Mouse (Mus musculus) liver, embryonic 16.5 days (tissue): ENCODE data around the gene Aqp6. TPM values are rescaled to one million over a fixed set of nuclear protein-coding genes. Genes with fewer than 3 reads are reported as not detected.

Experiments
- ATAC-seq: fragments of 200-750 bp; cut with Nextera tagmentation; 2 replicates; pipeline ENCODE4 v1.8.0; 2017; ENCODE audit warnings: low read depth, mild to moderate bottlenecking, moderate number of reproducible peaks, moderate library complexity
- H3K27ac ChIP-seq: fragments of 300-500 bp; sonication (generic); 2 replicates; pipeline ENCODE4 v1.5.1; 2014; ENCODE audit warnings: mild to moderate bottlenecking, low read length
- H3K27me3 ChIP-seq: fragments of 300-500 bp; sonication (generic); 2 replicates; pipeline ENCODE4 v1.6.1; 2014; ENCODE audit warnings: low read depth, low read length, mixed read lengths; ENCODE audit not compliant: control insufficient read depth, insufficient read depth
- H3K36me3 ChIP-seq: fragments of 300-500 bp; sonication (generic); 2 replicates; pipeline ENCODE4 v1.6.1; 2014; ENCODE audit warnings: mild to moderate bottlenecking; ENCODE audit not compliant: control insufficient read depth, insufficient read depth
- H3K4me1 ChIP-seq: fragments of 300-500 bp; sonication (generic); 2 replicates; pipeline ENCODE4 v1.6.1; 2014; ENCODE audit warnings: low read depth, low read length, mixed read lengths; ENCODE audit not compliant: control insufficient read depth
- H3K4me2 ChIP-seq: fragments of 300-500 bp; sonication (generic); 2 replicates; pipeline ENCODE4 v1.6.1; 2014; ENCODE audit warnings: low read depth, low read length, mixed read lengths
- H3K4me3 ChIP-seq: fragments of 300-500 bp; sonication (generic); 2 replicates; pipeline ENCODE4 v1.5.1; 2014; ENCODE audit warnings: low read depth, mild to moderate bottlenecking, low read length
- H3K9ac ChIP-seq: fragments of 300-500 bp; sonication (generic); 2 replicates; pipeline ENCODE4 v1.6.1; 2014; ENCODE audit warnings: low read depth, low read length
- H3K9me3 ChIP-seq: fragments of 300-500 bp; sonication (generic); replicated peaks from 2 replicates; pipeline ENCODE4 v1.6.1; 2016; ENCODE audit warnings: low read length; ENCODE audit not compliant: control insufficient read depth
- WGBS: fragments of 180-500 bp; shearing (Covaris S2); extraction: QIAGEN DNeasy Blood & Tissue Kit; methylation state at CpG from one replicate; pipeline ENCODE4 v1.1.7; 2014; ENCODE audit not compliant: insufficient replicate concordance; 5-methylcytosine and 5-hydroxymethylcytosine counted together
- polyA plus RNA-seq: library from polyadenylated mRNA; unstranded; fragments of >200 nt; fragmentation: Nextera tagmentation; extraction: Ambion mirVana; gene quantifications from 2 replicates; pipeline ENCODE4 v1.2.1, GENCODE M21; 2015

The Aqp6 gene
- polyA plus RNA-seq, 1 experiment from 2014 or later: not detected

DNA sequence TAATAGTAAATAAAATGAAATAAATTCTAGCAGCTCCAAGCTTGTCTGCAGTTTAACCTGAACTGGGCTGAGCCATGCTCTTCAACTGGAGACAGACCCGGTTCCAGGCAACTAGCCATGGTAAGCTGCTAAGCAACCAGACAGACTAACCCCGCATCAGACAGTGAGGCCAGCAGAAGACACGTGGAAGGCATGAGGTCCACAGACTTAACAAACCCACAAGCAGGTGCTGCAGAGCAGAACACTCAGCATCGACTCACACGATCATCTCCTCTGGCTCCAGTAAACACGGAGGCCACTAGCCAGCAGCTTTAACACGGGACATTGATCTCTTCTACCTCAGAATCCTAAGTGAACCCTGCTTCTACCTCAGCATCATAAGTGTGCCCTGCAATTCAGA lies 43.6 kb downstream of the Aqp6 start:
- no peak overlapping the region for H3K4me2 ChIP-seq
- peaks cover 22% of the 10 kb centered on the region for H3K4me1 ChIP-seq
- H3K27ac ChIP-seq: no peak overlapping the region
- 71% methylated on average over 7 of the region's 7 CpGs for WGBS
- no peaks in the 10 kb centered on the region for H3K9me3 ChIP-seq
- H3K27me3 ChIP-seq: no peaks in the 10 kb centered on the region
- ATAC-seq: no peak
- H3K9ac ChIP-seq: no peak overlapping the region
- no peak overlapping the region for H3K4me3 ChIP-seq
- peaks cover 17% of the 10 kb centered on the region for H3K36me3 ChIP-seq

DNA sequence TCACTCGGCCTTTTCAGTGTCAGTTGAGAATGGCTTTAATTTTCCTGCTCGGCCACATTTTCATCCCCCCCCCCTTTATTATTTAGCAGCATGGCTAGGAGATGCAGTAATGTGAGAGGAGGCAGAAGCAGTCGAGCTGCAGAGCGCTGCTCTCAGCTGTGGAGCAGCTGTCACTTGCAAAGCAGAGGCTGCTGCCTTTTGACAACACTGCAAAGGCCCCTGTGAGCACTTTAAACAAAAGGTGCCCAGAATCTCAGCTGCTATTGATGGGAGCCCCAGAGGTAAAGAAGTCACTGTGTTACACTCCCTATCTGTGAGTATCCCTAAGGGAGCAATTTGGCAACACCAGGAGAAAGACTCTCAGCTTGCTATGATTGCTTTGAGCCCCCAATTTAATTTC lies 47.1 kb downstream of the Aqp6 start:
- Histone ChIP-seq H3K4me1 (peaks cover 43% of the 10 kb centered on the region), H3K9me3 (no peaks in the 10 kb centered on the region), H3K4me3 (no peak overlapping the region), H3K36me3 (no peaks in the 10 kb centered on the region), H3K9ac (no peak overlapping the region), H3K4me2 (no peak overlapping the region), H3K27me3 (peaks cover 8% of the 10 kb centered on the region), H3K27ac (no peak overlapping the region)
- WGBS: 66% methylated on average over 4 of the region's 4 CpGs
- ATAC-seq: no peak

DNA sequence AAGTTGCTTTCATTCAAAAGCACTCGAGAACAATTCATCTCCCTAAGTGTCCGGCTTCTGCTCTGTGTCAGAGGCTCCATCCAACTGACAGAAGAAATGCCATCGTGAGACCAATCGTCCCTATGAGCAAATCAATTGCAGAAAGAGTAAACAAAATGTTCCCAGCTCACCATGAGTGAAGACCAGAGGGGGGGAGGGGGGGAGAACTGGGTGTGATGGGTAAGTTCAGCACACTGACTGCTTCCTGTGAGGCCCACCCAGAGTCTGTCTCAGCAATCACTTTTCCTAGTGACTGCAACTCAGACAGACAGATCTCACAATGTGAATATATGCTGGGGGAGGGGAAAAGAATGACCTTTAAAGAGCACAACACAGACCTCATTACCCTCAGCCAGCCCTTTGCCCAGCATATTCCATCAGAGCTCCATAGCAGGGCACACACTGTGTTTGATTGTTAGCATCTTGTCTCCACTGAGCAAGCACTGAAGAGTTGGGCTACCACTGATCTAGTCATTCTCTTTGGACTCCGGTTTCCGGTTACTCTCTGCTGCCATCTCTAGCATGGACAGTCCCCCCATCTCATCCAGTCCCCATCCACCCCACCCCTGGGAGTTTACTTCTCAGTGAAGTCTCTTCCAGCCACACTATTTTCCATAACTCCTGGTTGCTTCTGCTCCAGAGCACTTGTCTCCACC lies 48.0 kb downstream of the Aqp6 start:
- peak overlapping the region; percentile 27; the same call in 1 of the 2 replicates for H3K27ac ChIP-seq
- peak overlapping the region; percentile 2 for H3K9ac ChIP-seq
- H3K4me2 ChIP-seq: peak overlapping the region; percentile 65
- H3K27me3 ChIP-seq: peaks cover 16% of the 10 kb centered on the region
- H3K4me3 ChIP-seq: peak overlapping the region; percentile 90
- ATAC-seq: no peak
- 47% methylated on average over 6 of the region's 6 CpGs for WGBS
- no peaks in the 10 kb centered on the region for H3K9me3 ChIP-seq
- no peaks in the 10 kb centered on the region for H3K36me3 ChIP-seq
- peaks cover 43% of the 10 kb centered on the region for H3K4me1 ChIP-seq

DNA sequence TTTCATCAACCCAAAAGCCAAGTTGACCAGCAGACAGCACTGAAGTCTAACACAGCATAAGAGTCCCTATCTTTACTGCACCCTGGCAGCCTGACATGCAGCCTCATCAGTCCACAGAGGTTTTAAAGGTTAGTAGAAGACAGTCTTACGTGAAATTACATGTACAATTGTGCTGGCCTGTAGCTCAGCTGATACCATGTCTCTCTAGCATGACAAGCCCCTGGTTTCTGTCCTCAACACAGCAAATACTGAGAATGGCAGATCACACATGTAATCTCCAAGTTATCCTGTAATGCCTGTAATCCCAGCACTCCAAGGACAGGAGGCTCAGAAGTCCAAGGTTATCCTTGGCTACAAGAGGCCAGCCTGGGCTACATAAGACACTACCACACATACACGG lies 49.1 kb downstream of the Aqp6 start:
- WGBS: 37% methylated on average over 2 of the region's 2 CpGs
- Histone ChIP-seq H3K27ac (peak overlapping the region; percentile 16), H3K27me3 (peaks cover 27% of the 10 kb centered on the region), H3K36me3 (no peaks in the 10 kb centered on the region), H3K9me3 (no peaks in the 10 kb centered on the region), H3K4me1 (peaks cover 43% of the 10 kb centered on the region), H3K4me2 (peak overlapping the region; percentile 65), H3K4me3 (peak overlapping the region; percentile 90), H3K9ac (peak overlapping the region; percentile 96)
- no peak for ATAC-seq

DNA sequence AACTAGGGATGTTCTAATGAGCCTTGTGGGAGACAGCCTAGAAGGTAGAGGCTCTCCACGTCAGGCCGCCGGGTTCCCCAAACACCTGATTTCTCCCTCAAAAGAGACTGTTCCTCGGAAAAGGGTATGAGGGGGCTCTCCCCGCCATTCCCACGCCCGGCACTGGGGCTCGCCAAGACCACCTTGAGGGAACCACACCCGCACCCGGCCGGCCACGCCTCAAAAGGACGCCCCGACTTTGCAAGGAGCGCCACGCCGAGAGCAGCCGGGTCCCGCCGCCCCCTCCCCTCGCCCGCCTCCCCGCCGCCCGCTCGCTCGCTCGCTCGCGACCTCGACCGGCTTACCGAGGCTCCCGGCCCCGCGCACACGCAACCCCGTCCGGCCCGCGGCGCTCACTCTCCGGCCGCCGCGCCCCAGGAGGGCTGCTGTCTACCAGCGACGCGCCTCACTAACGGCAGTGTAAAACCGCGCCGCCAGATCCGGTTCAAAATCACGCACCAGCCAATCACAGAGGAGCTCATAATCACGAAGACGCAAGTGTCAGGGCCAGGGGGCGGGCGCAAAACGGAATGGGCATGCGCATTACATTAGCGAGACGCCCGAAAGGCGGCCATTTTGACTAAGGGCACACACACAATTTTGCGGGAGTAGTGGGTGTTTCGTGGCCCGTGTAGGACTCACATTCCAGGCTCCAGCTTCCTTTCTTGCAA lies 50.1 kb downstream of the Aqp6 start, which contains the start of gene Racgap1:
Gene Racgap1 (minus strand): TSS at position 494 of the 710 bp plus-strand sequence.
- Histone ChIP-seq H3K4me3 (peak within 1 kb of the TSS; percentile 90), H3K27ac (peak within 1 kb of the TSS; percentile 79), H3K4me2 (peak within 1 kb of the TSS; percentile 65), H3K27me3 (peaks cover 37% of the 10 kb centered on the region), H3K9ac (peak within 1 kb of the TSS; percentile 96), H3K4me1 (peaks cover 41% of the 10 kb centered on the region), H3K9me3 (no peaks in the 10 kb centered on the region), H3K36me3 (no peaks in the 10 kb centered on the region)
- peak; percentile 98 for ATAC-seq
- under 1% methylated on average over 66 of the region's 68 CpGs for WGBS

DNA sequence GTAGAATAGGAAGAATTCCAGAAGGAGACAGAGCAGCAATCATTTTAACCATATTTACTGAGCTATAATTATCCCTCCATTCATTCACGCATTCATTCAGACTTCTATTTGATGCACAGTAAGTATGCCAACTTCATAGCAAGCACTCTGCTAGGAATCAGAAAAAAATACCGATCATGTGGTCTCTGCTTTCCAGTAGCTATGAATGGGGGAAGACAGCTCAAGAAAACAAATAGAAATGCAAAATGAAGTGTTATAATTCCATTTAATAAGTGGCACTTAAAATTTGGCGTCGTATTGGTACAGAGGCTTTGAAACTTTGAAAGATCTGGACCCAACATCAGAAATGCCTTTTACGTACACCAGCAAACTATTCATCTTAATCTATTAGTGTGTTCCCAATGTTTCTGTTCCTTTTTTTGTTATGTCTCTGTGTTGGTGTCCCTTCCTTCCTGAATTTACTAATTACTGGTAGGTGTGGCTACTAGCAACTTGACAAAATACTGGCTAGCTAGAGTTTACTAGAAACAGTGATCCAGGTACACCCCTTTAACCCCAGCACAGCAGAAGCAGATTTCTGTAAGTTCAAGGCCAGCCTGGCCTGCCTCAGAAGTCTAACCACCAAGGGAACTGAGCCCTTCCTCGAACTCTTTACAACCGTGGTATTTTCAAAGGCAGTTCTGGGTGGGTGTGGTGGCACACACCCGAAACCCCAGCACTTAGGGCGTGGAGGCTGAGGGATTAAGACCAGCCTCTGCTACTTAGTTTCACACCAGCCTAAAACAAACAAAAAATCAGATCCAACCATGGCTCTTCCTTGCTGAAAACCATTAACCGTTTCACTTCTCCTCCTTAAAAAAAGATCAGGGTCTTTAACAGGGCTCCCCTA lies 51.0 kb downstream of the Aqp6 start:
- Histone ChIP-seq H3K4me2 (peak overlapping the region; percentile 57), H3K4me3 (peak overlapping the region; percentile 90), H3K9ac (0 out of 2 replicates have a peak overlapping the region, but pooled peaks have one; percentile 1), H3K9me3 (no peaks in the 10 kb centered on the region), H3K4me1 (peaks cover 37% of the 10 kb centered on the region), H3K27me3 (peaks cover 44% of the 10 kb centered on the region), H3K36me3 (no peaks in the 10 kb centered on the region), H3K27ac (no peak overlapping the region)
- ATAC-seq: no peak
- WGBS: 48% methylated on average over 10 of the region's 10 CpGs

DNA sequence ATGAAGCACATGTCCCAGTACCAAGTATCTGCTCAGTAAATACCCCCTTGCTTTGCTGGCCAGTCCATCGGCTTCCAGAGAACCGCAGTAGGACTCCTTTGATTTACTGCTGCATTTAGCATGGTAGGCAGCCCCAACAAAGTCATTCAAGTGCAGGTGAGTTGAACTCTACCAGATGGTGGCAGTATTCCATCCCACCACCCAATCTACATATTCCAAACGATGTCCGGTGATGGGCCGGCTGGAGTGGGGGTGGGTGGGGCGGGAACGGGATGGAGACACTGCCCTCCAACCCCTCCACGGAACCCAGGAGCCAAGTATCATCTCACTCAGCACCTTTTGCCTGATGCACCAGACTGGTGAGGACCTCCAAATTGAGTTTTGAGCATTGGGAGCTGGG lies 52.1 kb downstream of the Aqp6 start:
- H3K9me3 ChIP-seq: no peaks in the 10 kb centered on the region
- H3K4me1 ChIP-seq: peaks cover 34% of the 10 kb centered on the region
- no peak overlapping the region for H3K27ac ChIP-seq
- H3K36me3 ChIP-seq: no peaks in the 10 kb centered on the region
- no peak overlapping the region for H3K9ac ChIP-seq
- H3K4me2 ChIP-seq: peak overlapping the region; percentile 32; the same call in 1 of the 2 replicates
- 8% methylated on average over 8 of the region's 8 CpGs for WGBS
- ATAC-seq: no peak
- no peak overlapping the region for H3K4me3 ChIP-seq
- peaks cover 44% of the 10 kb centered on the region for H3K27me3 ChIP-seq

DNA sequence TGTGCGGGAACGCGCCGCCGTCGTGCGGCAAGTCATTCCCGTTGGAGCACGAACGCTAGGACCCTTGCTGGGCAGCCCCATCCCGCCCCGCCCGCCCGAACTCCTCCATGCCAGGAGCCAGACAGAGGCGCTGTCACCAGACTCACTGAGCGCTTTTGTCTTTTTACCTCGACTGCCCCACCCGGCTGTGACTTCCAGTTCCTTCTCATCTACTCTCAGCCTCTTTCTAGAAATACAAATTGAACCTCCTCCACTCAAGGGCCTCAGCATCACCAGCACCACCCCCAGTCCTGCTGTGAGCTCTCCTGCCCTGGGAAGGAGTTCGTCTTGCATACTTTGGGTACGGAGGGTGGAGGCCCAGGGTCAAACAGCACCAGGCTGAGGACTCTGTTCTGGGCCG lies 52.7 kb downstream of the Aqp6 start:
- H3K36me3 ChIP-seq: no peaks in the 10 kb centered on the region
- 12% methylated on average over 21 of the region's 21 CpGs for WGBS
- H3K4me3 ChIP-seq: no peak overlapping the region
- peaks cover 29% of the 10 kb centered on the region for H3K4me1 ChIP-seq
- no peaks in the 10 kb centered on the region for H3K9me3 ChIP-seq
- H3K27ac ChIP-seq: no peak overlapping the region
- H3K4me2 ChIP-seq: peak overlapping the region; percentile 32; the same call in 1 of the 2 replicates
- peaks cover 44% of the 10 kb centered on the region for H3K27me3 ChIP-seq
- no peak for ATAC-seq
- H3K9ac ChIP-seq: no peak overlapping the region
